Mouse (Mus musculus) limb, embryonic 12.5 days (tissue): ENCODE results near the gene Galnt16. TPM values are rescaled to one million over a fixed set of nuclear protein-coding genes. Genes with fewer than 3 reads are reported as not detected.

Experiments used
- ATAC-seq: fragments of 200-750 bp; cut with Nextera tagmentation; 2 replicates; pipeline ENCODE4 v1.8.0; 2017; ENCODE audit warnings: low read depth, moderate TSS enrichment; ENCODE audit not compliant: insufficient number of reproducible peaks, insufficient read depth, low FRiP score, low TSS enrichment
- H3K27ac ChIP-seq: fragments of 300-500 bp; sonication (generic); 2 replicates; pipeline ENCODE4 v1.5.1; 2016; ENCODE audit warnings: mild to moderate bottlenecking, moderate library complexity
- H3K27me3 ChIP-seq: fragments of 300-500 bp; sonication (generic); 2 replicates; pipeline ENCODE4 v1.6.1; 2016; ENCODE audit warnings: mild to moderate bottlenecking, moderate library complexity
- H3K36me3 ChIP-seq: fragments of 300-500 bp; sonication (generic); 2 replicates; pipeline ENCODE4 v1.6.1; 2016; ENCODE audit warnings: mild to moderate bottlenecking, moderate library complexity
- H3K4me1 ChIP-seq: fragments of 300-500 bp; sonication (generic); replicated peaks from 2 replicates; pipeline ENCODE4 v1.6.1; 2016
- H3K4me2 ChIP-seq: fragments of 300-500 bp; sonication (generic); 2 replicates; pipeline ENCODE4 v1.6.1; 2016; ENCODE audit warnings: mild to moderate bottlenecking, moderate library complexity
- H3K4me3 ChIP-seq: fragments of 300-500 bp; sonication (generic); replicated peaks from 2 replicates; pipeline ENCODE4 v1.5.1; 2016; ENCODE audit warnings: mild to moderate bottlenecking
- H3K9ac ChIP-seq: fragments of 300-500 bp; sonication (generic); replicated peaks from 2 replicates; pipeline ENCODE4 v1.6.1; 2016; ENCODE audit warnings: mild to moderate bottlenecking, moderate library complexity
- H3K9me3 ChIP-seq: fragments of 300-500 bp; sonication (generic); 2 replicates; pipeline ENCODE4 v1.6.1; 2016; ENCODE audit warnings: mild to moderate bottlenecking, moderate library complexity
- WGBS: fragments of 180-500 bp; shearing (Covaris S2); methylation state at CpG from one replicate; pipeline ENCODE4 v1.1.7; 2016; 5-methylcytosine and 5-hydroxymethylcytosine counted together
- polyA plus RNA-seq: library from polyadenylated mRNA; unstranded; fragments of >200 nt; fragmentation: Nextera tagmentation; extraction: Ambion mirVana; gene quantifications from 2 replicates; pipeline ENCODE4 v1.2.1, GENCODE M21; 2016

The Galnt16 gene
- polyA plus RNA-seq, 1 experiment from 2014 or later: 8.9 TPM

GRCm38 (mm10) chr12:80631790-80632189 is 113.7 kb downstream of the Galnt16 start:
- Histone ChIP-seq H3K36me3 (peaks cover 58% of the 10 kb centered on the region), H3K4me1 (no peaks in the 10 kb centered on the region), H3K27me3 (no peaks in the 10 kb centered on the region), H3K9ac (no peak overlapping the region), H3K4me3 (no peak overlapping the region), H3K9me3 (no peaks in the 10 kb centered on the region), H3K4me2 (no peak overlapping the region), H3K27ac (no peak overlapping the region)
- WGBS: 90% methylated on average over 5 of the region's 5 CpGs
- no peak for ATAC-seq

GRCm38 (mm10) chr12:80642725-80643692 is 124.9 kb downstream of the Galnt16 start:
- ATAC-seq: no peak; the same call in none of the 2 replicates
- H3K36me3 ChIP-seq: peaks cover 39% of the 10 kb centered on the region
- H3K4me1 ChIP-seq: peaks cover 34% of the 10 kb centered on the region
- peak overlapping the region; percentile 97 for H3K9ac ChIP-seq
- H3K9me3 ChIP-seq: no peaks in the 10 kb centered on the region
- WGBS: 3% methylated on average over 48 of the region's 48 CpGs
- peak overlapping the region; percentile 86 for H3K4me2 ChIP-seq
- H3K27me3 ChIP-seq: no peaks in the 10 kb centered on the region
- peak overlapping the region; percentile 96 for H3K27ac ChIP-seq
- H3K4me3 ChIP-seq: peak overlapping the region; percentile 93

GRCm38 (mm10) chr12:80643693-80644505 is 125.8 kb downstream of the Galnt16 start, which contains the start of the genes Slc39a9 and Erh:
Gene Slc39a9 (plus strand): TSS chr12:80643883.
Gene Erh (minus strand): TSS chr12:80644341.
- H3K27me3 ChIP-seq: no peaks in the 10 kb centered on the region
- H3K9ac ChIP-seq: peak within 1 kb of the TSS; percentile 97
- peak; percentile 97 for ATAC-seq
- no peaks in the 10 kb centered on the region for H3K9me3 ChIP-seq
- H3K4me3 ChIP-seq: peak within 1 kb of the TSS; percentile 93
- peaks cover 34% of the 10 kb centered on the region for H3K4me1 ChIP-seq
- peak within 1 kb of the TSS; percentile 86 for H3K4me2 ChIP-seq
- peak within 1 kb of the TSS; percentile 96 for H3K27ac ChIP-seq
- under 1% methylated on average over 50 of the region's 50 CpGs for WGBS
- peaks cover 34% of the 10 kb centered on the region for H3K36me3 ChIP-seq

GRCm38 (mm10) chr12:80644506-80644868 is 126.4 kb downstream of the Galnt16 start:
- ATAC-seq: no peak
- H3K9me3 ChIP-seq: no peaks in the 10 kb centered on the region
- no peak overlapping the region for H3K27ac ChIP-seq
- peaks cover 34% of the 10 kb centered on the region for H3K4me1 ChIP-seq
- peak overlapping the region; percentile 86 for H3K4me2 ChIP-seq
- peak overlapping the region; percentile 97 for H3K9ac ChIP-seq
- H3K27me3 ChIP-seq: no peaks in the 10 kb centered on the region
- WGBS: 9% methylated on average over 18 of the region's 18 CpGs
- peak overlapping the region; percentile 93 for H3K4me3 ChIP-seq
- H3K36me3 ChIP-seq: peaks cover 31% of the 10 kb centered on the region

GRCm38 (mm10) chr12:80646377-80646776 is 128.3 kb downstream of the Galnt16 start:
- Histone ChIP-seq H3K9me3 (no peaks in the 10 kb centered on the region), H3K36me3 (peaks cover 18% of the 10 kb centered on the region), H3K9ac (peak overlapping the region; percentile 31; the same call in 1 of the 2 replicates), H3K4me1 (peaks cover 32% of the 10 kb centered on the region), H3K27me3 (no peaks in the 10 kb centered on the region), H3K4me3 (no peak overlapping the region), H3K4me2 (peak overlapping the region; percentile 86), H3K27ac (no peak overlapping the region)
- ATAC-seq: no peak
- WGBS: 95% methylated on average over 3 of the region's 3 CpGs

- no peak for ATAC-seq
Observed at GRCm38 (mm10) chr12:80653951-80654658, 136.0 kb downstream of the Galnt16 start.

GRCm38 (mm10) chr12:80654659-80655025 is 136.6 kb downstream of the Galnt16 start:
- Histone ChIP-seq H3K27ac (no peak overlapping the region), H3K9ac (no peak overlapping the region), H3K36me3 (0 out of 2 replicates have a peak, but pooled peaks cover 5% of the 10 kb centered on the region), H3K4me2 (no peak overlapping the region), H3K4me1 (no peaks in the 10 kb centered on the region), H3K27me3 (no peaks in the 10 kb centered on the region), H3K9me3 (no peaks in the 10 kb centered on the region), H3K4me3 (no peak overlapping the region)
- WGBS: 90% methylated on average over 3 of the region's 3 CpGs
- ATAC-seq: no peak

More at GRCm38 (mm10) chr12:80653951-80654658, 136.0 kb downstream of the Galnt16 start:
- Histone ChIP-seq H3K9me3 (no peaks in the 10 kb centered on the region), H3K9ac (no peak overlapping the region), H3K27ac (no peak overlapping the region), H3K4me3 (no peak overlapping the region), H3K36me3 (peaks cover 6% of the 10 kb centered on the region; the same call in 1 of the 2 replicates), H3K4me1 (no peaks in the 10 kb centered on the region), H3K27me3 (no peaks in the 10 kb centered on the region), H3K4me2 (no peak overlapping the region)
- WGBS: 92% methylated on average over 7 of the region's 7 CpGs

- no peak overlapping the region for H3K27ac ChIP-seq
- 89% methylated on average over 6 of the region's 6 CpGs for WGBS
Observed at GRCm38 (mm10) chr12:80658661-80659060, 140.6 kb downstream of the Galnt16 start.

GRCm38 (mm10) chr12:80662322-80662721 is 144.2 kb downstream of the Galnt16 start:
- no peak overlapping the region for H3K4me3 ChIP-seq
- ATAC-seq: no peak
- peaks cover 38% of the 10 kb centered on the region for H3K36me3 ChIP-seq
- no peak overlapping the region for H3K27ac ChIP-seq
- no peak overlapping the region for H3K9ac ChIP-seq
- H3K9me3 ChIP-seq: no peaks in the 10 kb centered on the region
- 93% methylated on average over 10 of the region's 10 CpGs for WGBS
- H3K4me1 ChIP-seq: no peaks in the 10 kb centered on the region
- no peak overlapping the region for H3K4me2 ChIP-seq
- H3K27me3 ChIP-seq: no peaks in the 10 kb centered on the region

More at GRCm38 (mm10) chr12:80658661-80659060, 140.6 kb downstream of the Galnt16 start:
- no peaks in the 10 kb centered on the region for H3K4me1 ChIP-seq
- H3K27me3 ChIP-seq: no peaks in the 10 kb centered on the region
- H3K4me2 ChIP-seq: no peak overlapping the region
- no peak overlapping the region for H3K4me3 ChIP-seq
- peaks cover 14% of the 10 kb centered on the region for H3K36me3 ChIP-seq
- no peak overlapping the region for H3K9ac ChIP-seq
- H3K9me3 ChIP-seq: no peaks in the 10 kb centered on the region
- no peak for ATAC-seq

GRCm38 (mm10) chr12:80663935-80664334 is 145.9 kb downstream of the Galnt16 start:
- H3K9me3 ChIP-seq: no peaks in the 10 kb centered on the region
- no peaks in the 10 kb centered on the region for H3K27me3 ChIP-seq
- H3K4me2 ChIP-seq: no peak overlapping the region
- no peak overlapping the region for H3K27ac ChIP-seq
- no peaks in the 10 kb centered on the region for H3K4me1 ChIP-seq
- H3K9ac ChIP-seq: no peak overlapping the region
- peaks cover 48% of the 10 kb centered on the region for H3K36me3 ChIP-seq
- H3K4me3 ChIP-seq: no peak overlapping the region
- 80% methylated on average over 2 of the region's 2 CpGs for WGBS
- no peak for ATAC-seq
